Mouse (Mus musculus) intestine, postnatal 0 days (tissue): ENCODE measurements at regions not wholly inside any gene's neighbourhood (a gene's known extent, or its start where the extent isn't known, plus 50 kb on each side); places are given as distances from the start of the nearest gene placed in this dataset.

ENCODE experiments used
- ATAC-seq: fragments of 200-750 bp; cut with Nextera tagmentation; 2 replicates; pipeline ENCODE4 v1.8.0; 2017; ENCODE audit warnings: mild to moderate bottlenecking, moderate TSS enrichment, moderate library complexity
- H3K27ac ChIP-seq: fragments of 300-500 bp; sonication (generic); 2 replicates; pipeline ENCODE4 v1.5.1; 2014; ENCODE audit warnings: mild to moderate bottlenecking, low read depth, low read length, moderate library complexity
- H3K27me3 ChIP-seq: fragments of 300-500 bp; sonication (generic); replicated peaks from 2 replicates; pipeline ENCODE4 v1.6.1; 2014; ENCODE audit warnings: low read length, mixed read lengths; ENCODE audit not compliant: control insufficient read depth, insufficient read depth
- H3K36me3 ChIP-seq: fragments of 300-500 bp; sonication (generic); 2 replicates; pipeline ENCODE4 v1.6.1; 2014; ENCODE audit warnings: mild to moderate bottlenecking, moderate library complexity; ENCODE audit not compliant: control insufficient read depth, insufficient read depth
- H3K4me1 ChIP-seq: fragments of 300-500 bp; sonication (generic); replicated peaks from 2 replicates; pipeline ENCODE4 v1.6.1; 2014; ENCODE audit warnings: antibody characterized with exemption, low read length, mixed read lengths; ENCODE audit not compliant: control insufficient read depth, insufficient read depth
- H3K4me2 ChIP-seq: fragments of 300-500 bp; sonication (generic); replicated peaks from 2 replicates; pipeline ENCODE4 v1.6.1; 2014; ENCODE audit warnings: low read depth, mild to moderate bottlenecking, moderate library complexity
- H3K4me3 ChIP-seq: fragments of 300-500 bp; sonication (generic); 2 replicates; pipeline ENCODE4 v1.5.1; 2014; ENCODE audit warnings: low read depth, low read length
- H3K9ac ChIP-seq: fragments of 300-500 bp; sonication (generic); 2 replicates; pipeline ENCODE4 v1.6.1; 2014; ENCODE audit warnings: mild to moderate bottlenecking, low read depth, low read length
- H3K9me3 ChIP-seq: fragments of 300-500 bp; sonication (generic); 2 replicates; pipeline ENCODE4 v1.6.1; 2016; ENCODE audit warnings: mixed run types; ENCODE audit not compliant: control insufficient read depth
- CTCF ChIP-seq: sonication (generic); IDR thresholded peaks from 2 replicates; pipeline ENCODE4 v1.5.1; 2016; ENCODE audit warnings: low read depth, mild to moderate bottlenecking, control low read depth, antibody characterized with exemption, moderate library complexity
- WGBS: fragments of 180-500 bp; shearing (Covaris S2); extraction: QIAGEN DNeasy Blood & Tissue Kit; methylation state at CpG from one replicate; pipeline ENCODE4 v1.1.7; 2014; 5-methylcytosine and 5-hydroxymethylcytosine counted together

DNA sequence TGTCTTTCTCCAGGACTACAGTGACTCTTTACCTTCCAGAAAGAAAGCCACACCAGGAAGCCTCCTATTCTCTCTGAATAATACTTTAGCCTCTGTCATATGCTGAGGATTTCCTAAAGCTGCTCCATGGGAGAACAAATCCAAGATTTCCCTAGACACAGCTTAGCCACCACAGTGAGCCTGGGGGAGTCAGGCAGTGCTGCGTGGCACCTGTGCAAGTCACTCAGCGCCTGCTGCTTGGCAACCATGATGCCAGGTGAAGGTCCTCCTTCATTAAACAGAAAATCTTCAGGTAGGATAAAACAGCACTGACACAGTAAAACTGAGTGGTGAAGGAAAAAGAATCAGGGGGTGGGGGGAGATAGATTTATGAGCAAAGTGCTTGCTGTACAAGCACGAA is 109.9 kb upstream of the Gadl1 start:
- no peaks in the 10 kb centered on the region for H3K4me1 ChIP-seq
- 87% methylated on average over 3 of the region's 3 CpGs for WGBS
- H3K27ac ChIP-seq: no peak overlapping the region
- no peak for TF ChIP-seq CTCF
- no peaks in the 10 kb centered on the region for H3K27me3 ChIP-seq
- H3K9ac ChIP-seq: no peak overlapping the region
- ATAC-seq: no peak
- no peak overlapping the region for H3K4me3 ChIP-seq
- H3K36me3 ChIP-seq: no peaks in the 10 kb centered on the region
- H3K9me3 ChIP-seq: no peaks in the 10 kb centered on the region
- no peak overlapping the region for H3K4me2 ChIP-seq

GRCm38 (mm10) chr9:115800624-115801023 is 108.6 kb upstream of the Gadl1 start:
- H3K27ac ChIP-seq: no peak overlapping the region
- ATAC-seq: no peak
- 64% methylated on average over 6 of the region's 6 CpGs for WGBS

DNA sequence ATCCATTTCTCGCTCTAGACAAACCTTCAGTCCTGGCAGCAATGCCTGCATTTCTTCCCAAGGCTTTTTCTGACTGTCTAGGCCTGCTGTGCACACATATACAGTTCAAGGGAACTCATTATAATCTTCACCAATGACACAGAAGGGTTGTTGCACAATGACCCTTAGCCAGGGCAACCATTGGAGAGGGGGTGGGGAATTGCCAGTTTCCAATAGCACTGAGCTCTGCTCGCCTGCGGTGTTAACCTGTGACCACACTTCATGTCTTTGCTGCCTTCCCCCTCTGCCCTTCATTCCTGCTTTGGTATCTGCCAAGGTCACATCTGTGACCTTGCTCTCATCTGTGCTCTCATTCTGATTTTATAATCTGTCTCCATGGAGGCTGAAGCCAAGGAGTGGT is 106.2 kb upstream of the Gadl1 start:
- H3K27ac ChIP-seq: no peak overlapping the region
- H3K4me2 ChIP-seq: no peak overlapping the region
- no peak overlapping the region for H3K4me3 ChIP-seq
- no peak for ATAC-seq
- no peaks in the 10 kb centered on the region for H3K27me3 ChIP-seq
- WGBS: 89% methylated on average over 3 of the region's 3 CpGs
- H3K9ac ChIP-seq: no peak overlapping the region
- no peaks in the 10 kb centered on the region for H3K9me3 ChIP-seq
- H3K36me3 ChIP-seq: no peaks in the 10 kb centered on the region
- H3K4me1 ChIP-seq: no peaks in the 10 kb centered on the region
- TF ChIP-seq CTCF: no peak

More at GRCm38 (mm10) chr9:115800624-115801023, 108.6 kb upstream of the Gadl1 start:
- Histone ChIP-seq H3K4me1 (no peaks in the 10 kb centered on the region), H3K4me3 (no peak overlapping the region), H3K9me3 (no peaks in the 10 kb centered on the region), H3K27me3 (no peaks in the 10 kb centered on the region), H3K9ac (no peak overlapping the region), H3K36me3 (no peaks in the 10 kb centered on the region), H3K4me2 (no peak overlapping the region)
- TF ChIP-seq CTCF: no peak

DNA sequence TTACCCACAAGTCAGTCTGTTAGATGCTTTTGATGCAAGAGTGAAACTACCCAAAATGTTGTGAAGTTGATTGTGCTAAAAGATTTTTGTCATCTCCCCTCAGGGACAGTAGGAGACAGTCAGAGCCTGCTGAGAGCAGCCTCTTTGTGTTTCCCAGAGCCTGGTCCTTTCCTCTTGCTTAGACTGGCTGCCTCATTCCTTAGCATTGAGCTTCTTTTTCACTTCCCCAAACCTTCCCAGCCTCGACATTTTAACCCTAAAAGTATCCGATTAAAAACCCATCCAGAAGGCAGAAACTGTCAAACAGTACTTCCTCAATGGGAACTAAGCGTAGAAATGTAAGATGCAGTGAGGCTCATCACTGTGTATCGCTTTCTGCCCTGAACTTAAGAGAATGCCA is 104.0 kb upstream of the Gadl1 start:
- H3K4me1 ChIP-seq: no peaks in the 10 kb centered on the region
- WGBS: 59% methylated on average over 4 of the region's 4 CpGs
- no peak overlapping the region for H3K4me3 ChIP-seq
- H3K9ac ChIP-seq: no peak overlapping the region
- no peaks in the 10 kb centered on the region for H3K36me3 ChIP-seq
- no peaks in the 10 kb centered on the region for H3K27me3 ChIP-seq
- no peak overlapping the region for H3K4me2 ChIP-seq
- no peak for TF ChIP-seq CTCF
- ATAC-seq: no peak
- H3K9me3 ChIP-seq: no peaks in the 10 kb centered on the region
- H3K27ac ChIP-seq: no peak overlapping the region

DNA sequence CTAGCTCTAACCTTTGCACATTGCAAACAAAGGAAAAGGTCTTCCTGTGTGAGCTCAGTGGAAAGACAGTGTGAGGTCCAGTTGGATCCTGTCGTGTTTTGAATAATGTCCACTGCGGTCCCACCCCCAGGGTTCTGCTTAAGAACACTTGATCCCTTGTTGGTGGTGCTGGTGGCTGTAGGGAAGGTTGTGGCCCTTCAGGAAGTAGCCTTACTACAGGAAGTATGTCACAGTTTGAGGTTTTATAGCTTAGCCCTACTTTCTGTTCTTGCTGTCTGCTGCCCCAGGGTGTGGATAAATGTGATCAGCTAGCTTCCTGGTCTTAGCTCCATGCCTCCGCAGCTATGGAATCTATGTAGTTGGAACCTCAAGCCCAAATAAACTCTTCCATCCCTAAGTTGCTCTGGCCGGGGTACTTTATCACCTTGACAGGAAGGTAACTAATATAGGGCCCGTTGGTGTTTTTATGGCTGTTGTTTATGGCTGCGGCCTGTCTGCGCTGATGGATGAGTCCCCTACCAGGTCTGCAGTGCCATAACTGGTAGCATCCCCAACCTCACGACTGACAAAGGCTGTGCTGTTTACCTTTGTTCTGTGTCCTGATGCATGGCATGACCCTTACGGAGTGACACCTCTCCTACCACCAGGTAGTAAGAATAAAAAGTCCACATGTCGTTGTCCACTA is 103.1 kb upstream of the Gadl1 start:
- no peak for TF ChIP-seq CTCF
- H3K9ac ChIP-seq: no peak overlapping the region
- H3K36me3 ChIP-seq: no peaks in the 10 kb centered on the region
- H3K4me1 ChIP-seq: no peaks in the 10 kb centered on the region
- H3K27ac ChIP-seq: no peak overlapping the region
- no peak overlapping the region for H3K4me2 ChIP-seq
- no peak overlapping the region for H3K4me3 ChIP-seq
- WGBS: 35% methylated on average over 10 of the region's 10 CpGs
- no peaks in the 10 kb centered on the region for H3K9me3 ChIP-seq
- ATAC-seq: no peak
- no peaks in the 10 kb centered on the region for H3K27me3 ChIP-seq

DNA sequence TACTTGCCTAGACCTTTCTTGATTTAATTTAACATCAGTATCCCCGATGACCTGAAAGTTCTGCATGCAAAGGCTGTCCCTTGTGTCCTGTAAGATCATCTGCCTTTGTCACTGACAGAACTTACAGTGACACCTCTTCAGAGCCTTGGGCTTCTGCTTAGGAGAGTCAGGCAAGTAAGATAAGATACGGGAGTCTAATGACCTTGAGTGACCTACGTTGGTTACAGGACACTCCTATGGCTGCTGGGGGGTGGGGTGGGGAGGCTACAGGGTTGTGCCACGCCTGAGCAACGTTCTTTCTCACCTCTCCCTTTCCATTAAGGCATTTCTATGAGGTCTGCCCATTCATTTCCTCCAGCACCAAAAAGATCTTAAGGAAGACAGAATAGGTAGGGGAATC is 69.1 kb upstream of the Gadl1 start:
- no peak for ATAC-seq
- 37% methylated on average over 5 of the region's 5 CpGs for WGBS

GRCm38 (mm10) chr9:115840791-115841190 is 68.5 kb upstream of the Gadl1 start:
- 83% methylated on average over 8 of the region's 8 CpGs for WGBS
- H3K4me2 ChIP-seq: no peak overlapping the region
- TF ChIP-seq CTCF: no peak
- H3K27ac ChIP-seq: no peak overlapping the region
- no peaks in the 10 kb centered on the region for H3K4me1 ChIP-seq
- no peak overlapping the region for H3K4me3 ChIP-seq
- no peaks in the 10 kb centered on the region for H3K27me3 ChIP-seq
- H3K9ac ChIP-seq: no peak overlapping the region
- no peak for ATAC-seq
- no peaks in the 10 kb centered on the region for H3K9me3 ChIP-seq
- H3K36me3 ChIP-seq: no peaks in the 10 kb centered on the region

More for the DNA sequence above, 69.1 kb upstream of the Gadl1 start:
- Histone ChIP-seq H3K27ac (no peak overlapping the region), H3K9me3 (no peaks in the 10 kb centered on the region), H3K4me2 (no peak overlapping the region), H3K9ac (no peak overlapping the region), H3K4me1 (no peaks in the 10 kb centered on the region), H3K36me3 (no peaks in the 10 kb centered on the region), H3K4me3 (no peak overlapping the region), H3K27me3 (no peaks in the 10 kb centered on the region)
- TF ChIP-seq CTCF: no peak
